Mouse (Mus musculus): ENCODE results near the gene Olfr871.
"Not testable (repeated sequence)": the region's sequence is repeated elsewhere in the genome, so short reads cannot be mapped to it uniquely, and the experiment has no call there.

The Olfr871 gene

GRCm38 (mm10) chr9:20211907-20212306 is at the start of gene Olfr871:
Gene Olfr871, plus strand, starts transcription at chr9:20212207.
- in situ Hi-C loops (cut with MboI; ENCODE audit: low sequenced_read_pairs), result no loop called here

GRCm38 (mm10) chr9:20173957-20174356 is 38.0 kb upstream of the Olfr871 start, which contains the start of gene Olfr870:
Gene Olfr870, minus strand, starts transcription at chr9:20174057.
- in situ Hi-C loops (cut with MboI; ENCODE audit: low sequenced_read_pairs), result no loop called here

GRCm38 (mm10) chr9:20179463-20179862 is 32.5 kb upstream of the Olfr871 start:
- in situ Hi-C loops (cut with MboI; ENCODE audit: low sequenced_read_pairs), result no loop called here

- in situ Hi-C loops (cut with MboI; ENCODE audit: low sequenced_read_pairs), result no loop called here
Measured at GRCm38 (mm10) chr9:20202131-20202530, 9.9 kb upstream of the Olfr871 start.

GRCm38 (mm10) chr9:20203413-20203984 is 8.5 kb upstream of the Olfr871 start:
- in situ Hi-C loops (cut with MboI; ENCODE audit: low sequenced_read_pairs), result not testable (repeated sequence)

- in situ Hi-C loops (cut with MboI; ENCODE audit: low sequenced_read_pairs), result no loop called here
Measured at GRCm38 (mm10) chr9:20210812-20211211, 1.2 kb upstream of the Olfr871 start.

GRCm38 (mm10) chr9:20211477-20211876 is 530 bp upstream of the Olfr871 start:
- in situ Hi-C loops (cut with MboI; ENCODE audit: low sequenced_read_pairs), result no loop called here

GRCm38 (mm10) chr9:20236819-20237218 is 24.8 kb downstream of the Olfr871 start, which contains the start of gene Olfr872:
Gene Olfr872, plus strand, starts transcription at chr9:20237119.
- in situ Hi-C loops (cut with MboI; ENCODE audit: low sequenced_read_pairs), result no loop called here

GRCm38 (mm10) chr9:20237378-20237777 is 25.4 kb downstream of the Olfr871 start:
- in situ Hi-C loops (cut with MboI; ENCODE audit: low sequenced_read_pairs), result no loop called here

Measured in CH12F3 (cell line).